Mouse (Mus musculus) Patski (cell line): ENCODE measurements around the gene Elp1. TPM values are rescaled to one million over a fixed set of nuclear protein-coding genes. Genes with fewer than 3 reads are reported as not detected.
A peak's percentile ranks its signal among the peaks of the same experiment; 100 is the strongest.

ENCODE experiments used
- ATAC-seq: fragments of 100-300 bp; one replicate; pipeline ENCODE4 v1.8.0; 2021
- CTCF ChIA-PET: fragments of 350-600 bp; sonication (Branson Sonifier 250); formaldehyde crosslinking; loops from one replicate; lab custom pipeline; 2022; ENCODE audit warnings: inconsistent platforms; lab: Charles Lee
- POLR2A ChIA-PET: fragments of 350-600 bp; sonication (Branson Sonifier 250); formaldehyde crosslinking; loops from one replicate; lab custom pipeline; 2022; ENCODE audit warnings: antibody characterized with exemption, inconsistent platforms; lab: Charles Lee
- DNase-seq: peaks from one replicate; pipeline ENCODE4 v3.0.0-alpha.2; 2011; ENCODE audit warnings: low read depth, low spot score
- H3K27me3 ChIP-seq: fragments of 371-371 bp; one replicate; pipeline ENCODE4 v1.5.1; 2021
- CTCF ChIP-seq: fragments of 100-300 bp; IDR thresholded peaks from one replicate; pipeline ENCODE4 v1.5.1; 2021
- in situ Hi-C: fragments of 300-500 bp; cut with MboI; formaldehyde crosslinking; loops from 3 replicates; pipeline ENCODE4 v1.11.1; 2018; ENCODE audit warnings: low pct_unique_long_range_greater_than_20kb, mixed read lengths
- polyA plus RNA-seq: library from polyadenylated mRNA; unstranded; gene quantifications from one replicate; pipeline ENCODE4 v1.2.3, GENCODE M21; 2021

Gene Elp1
- polyA plus RNA-seq, result 21.0 TPM

- POLR2A ChIA-PET, result interaction anchor here (0.6 kb wide), 1 partner anchor 386 kb away, joined by 6 read pairs; no protein-coding TSS in a partner anchor
- CTCF ChIA-PET, result interaction anchor here (1.0 kb wide), 1 partner anchor 19 kb away, joined by 4 read pairs; no protein-coding TSS in a partner anchor
- peak; percentile 78 for ATAC-seq
- no peaks in the 10 kb centered on the region for H3K27me3 ChIP-seq
- no peak for TF ChIP-seq CTCF
- in situ Hi-C loops, result no loop called here
- peak; percentile 55 for DNase-seq
Measured at GRCm38 (mm10) chr4:56801907-56802668, at the start of gene Elp1, which contains the start of gene Fam206a. Elp1 (minus strand) TSS chr4:56802331. Fam206a (plus strand) TSS chr4:56802345.

GRCm38 (mm10) chr4:56850724-56851123 lies 48.6 kb upstream of the Elp1 start:
- peak; percentile 63 for TF ChIP-seq CTCF
- no peak for DNase-seq
- in situ Hi-C loops, result no loop called here
- ChIA-PET CTCF (interaction anchor here (1.0 kb wide), 3 partner anchors 15 to 49 kb away, joined by 3 read pairs; no protein-coding TSS in a partner anchor), POLR2A (no interaction called here)
- no peaks in the 10 kb centered on the region for H3K27me3 ChIP-seq
- ATAC-seq, result no peak

DNA sequence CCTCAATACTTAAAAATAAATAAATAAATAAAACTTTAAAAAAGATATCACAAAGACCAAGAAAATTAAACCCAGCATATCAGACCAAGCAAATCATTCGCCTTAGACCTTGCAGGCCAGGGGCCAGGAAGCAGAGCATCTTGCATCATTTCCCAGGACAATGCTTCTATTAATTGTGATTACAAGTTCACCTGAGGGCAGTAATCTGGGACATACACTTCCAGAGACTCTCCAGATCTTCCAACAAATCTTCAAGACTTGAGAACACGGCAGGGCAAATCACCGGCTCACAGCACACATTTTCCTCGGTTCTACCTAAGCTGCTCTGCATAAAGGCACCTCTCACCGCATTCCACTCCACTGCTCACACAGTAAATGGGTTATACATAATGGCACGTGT lies 45.9 kb upstream of the Elp1 start:
- TF ChIP-seq CTCF, result no peak
- in situ Hi-C loops, result no loop called here
- POLR2A ChIA-PET, result no interaction called here
- CTCF ChIA-PET, result interaction anchor here (1.4 kb wide), 1 partner anchor 23 kb away, joined by 3 read pairs; no protein-coding TSS in a partner anchor
- DNase-seq (no peak), ATAC-seq (no peak)
- H3K27me3 ChIP-seq, result no peaks in the 10 kb centered on the region

DNA sequence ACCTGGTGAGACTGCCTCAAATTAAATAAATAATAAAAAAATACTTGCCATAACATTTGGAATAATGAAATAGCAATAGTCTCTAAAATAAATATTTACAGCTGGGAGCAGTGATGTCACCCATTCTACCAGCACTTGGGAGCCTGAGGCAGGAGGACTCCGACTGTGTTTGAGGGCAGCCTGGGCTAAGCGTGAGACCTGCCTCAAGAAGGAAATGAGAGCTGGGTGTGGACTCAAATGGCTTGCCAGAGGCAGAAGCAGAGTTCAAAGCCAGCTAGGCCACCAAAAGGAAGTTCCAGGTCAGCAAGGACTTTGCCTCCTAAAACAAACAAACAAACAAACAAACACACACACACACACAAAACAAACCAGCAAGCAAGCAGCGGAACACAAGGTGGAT lies 45.3 kb upstream of the Elp1 start:
- in situ Hi-C loops, result no loop called here
- DNase-seq, result no peak
- no peaks in the 10 kb centered on the region for H3K27me3 ChIP-seq
- TF ChIP-seq CTCF, result no peak
- ChIA-PET POLR2A (no interaction called here), CTCF (interaction anchor here (0.8 kb wide), 1 partner anchor 10 kb away, joined by 4 read pairs; no protein-coding TSS in a partner anchor)
- no peak for ATAC-seq

- POLR2A ChIA-PET, result no interaction called here
Measured at GRCm38 (mm10) chr4:56845896-56846533, 43.9 kb upstream of the Elp1 start.

DNA sequence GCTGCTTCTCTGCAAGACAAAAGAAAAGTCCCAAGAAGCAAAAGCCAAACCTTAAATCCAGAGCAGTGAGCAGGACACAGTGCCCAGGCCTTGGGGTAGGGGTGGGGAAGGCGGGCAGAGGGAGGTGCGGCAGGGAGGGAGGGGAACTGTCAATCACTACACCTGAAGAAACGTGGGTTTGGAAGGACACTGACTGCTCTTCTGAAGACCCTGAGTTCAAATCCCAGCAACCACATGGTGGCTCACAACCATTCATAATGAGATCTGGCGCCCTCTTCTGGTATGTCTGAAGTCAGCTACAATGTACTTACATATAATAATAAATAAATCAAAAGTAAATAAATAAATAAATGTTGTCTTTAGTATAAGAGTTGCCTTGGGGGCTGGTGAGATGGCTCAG lies 42.8 kb upstream of the Elp1 start:
- ChIA-PET CTCF (interaction anchor here (1.0 to 2.0 kb wide), 2 partner anchors 11 to 16 kb away, joined by 3 to 6 read pairs; no protein-coding TSS in a partner anchor), POLR2A (interaction anchor here (0.7 kb wide), 1 partner anchor 1735 kb away, joined by 3 read pairs; no protein-coding TSS in a partner anchor)
- in situ Hi-C loops, result no loop called here
- ATAC-seq (no peak), DNase-seq (no peak)
- TF ChIP-seq CTCF, result no peak
- H3K27me3 ChIP-seq, result no peaks in the 10 kb centered on the region

More at GRCm38 (mm10) chr4:56845896-56846533, 43.9 kb upstream of the Elp1 start:
- ATAC-seq, result no peak
- no peaks in the 10 kb centered on the region for H3K27me3 ChIP-seq
- in situ Hi-C loops, result no loop called here
- no peak for TF ChIP-seq CTCF
- no peak for DNase-seq
- CTCF ChIA-PET, result interaction anchor here (1.0 kb wide), 1 partner anchor 17 kb away, joined by 3 read pairs; no protein-coding TSS in a partner anchor

GRCm38 (mm10) chr4:56843963-56844362 lies 41.8 kb upstream of the Elp1 start:
- CTCF ChIA-PET, result interaction anchor here (1.0 to 2.0 kb wide), 3 partner anchors 10 to 18 kb away, joined by 3 to 6 read pairs (median 4); no protein-coding TSS in a partner anchor

DNA sequence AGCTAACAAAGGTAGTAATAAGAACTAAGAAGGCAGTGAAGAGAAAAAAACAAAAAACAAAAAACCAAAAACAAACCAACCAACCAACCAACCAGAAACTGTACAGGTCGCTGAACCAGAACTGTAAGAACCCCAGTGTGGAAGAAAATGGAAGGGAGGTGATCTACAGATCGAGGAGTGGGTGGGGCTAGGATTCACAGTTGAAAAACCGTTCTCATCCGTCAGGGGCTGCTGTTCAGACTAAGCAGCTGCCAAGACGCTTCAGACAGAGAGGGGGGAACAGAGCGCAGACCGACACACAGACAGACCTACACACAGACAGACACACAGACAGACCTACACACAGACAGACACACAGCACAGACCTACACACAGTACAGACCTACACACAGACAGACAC lies 40.4 kb upstream of the Elp1 start:
- DNase-seq (no peak), ATAC-seq (no peak)
- no peak for TF ChIP-seq CTCF
- in situ Hi-C loops, result no loop called here
- H3K27me3 ChIP-seq, result no peaks in the 10 kb centered on the region
- POLR2A ChIA-PET, result no interaction called here
- CTCF ChIA-PET, result interaction anchor here (1.4 kb wide), 1 partner anchor 10 kb away, joined by 3 read pairs; no protein-coding TSS in a partner anchor

More at GRCm38 (mm10) chr4:56843963-56844362, 41.8 kb upstream of the Elp1 start:
- peak; percentile 29 for TF ChIP-seq CTCF
- ATAC-seq (no peak), DNase-seq (no peak)
- no peaks in the 10 kb centered on the region for H3K27me3 ChIP-seq
- in situ Hi-C loops, result no loop called here
- POLR2A ChIA-PET, result no interaction called here

GRCm38 (mm10) chr4:56840297-56840696 lies 38.2 kb upstream of the Elp1 start:
- DNase-seq (no peak), ATAC-seq (no peak)
- no peaks in the 10 kb centered on the region for H3K27me3 ChIP-seq
- in situ Hi-C loops, result no loop called here
- ChIA-PET CTCF (no interaction called here), POLR2A (no interaction called here)
- no peak for TF ChIP-seq CTCF

- in situ Hi-C loops, result no loop called here
- TF ChIP-seq CTCF, result no peak
- no peak for ATAC-seq
Measured at GRCm38 (mm10) chr4:56837661-56838060, 35.5 kb upstream of the Elp1 start.

More at GRCm38 (mm10) chr4:56837661-56838060, 35.5 kb upstream of the Elp1 start:
- POLR2A ChIA-PET, result no interaction called here
- CTCF ChIA-PET, result interaction anchor here (1.3 kb wide), 1 partner anchor 9 kb away, joined by 4 read pairs; no protein-coding TSS in a partner anchor
- DNase-seq, result no peak
- no peaks in the 10 kb centered on the region for H3K27me3 ChIP-seq
